Mouse (Mus musculus) small intestine, adult 2 months (tissue): Measurements from ENCODE around the gene Gpr182.
A peak's percentile ranks its signal among the peaks of the same experiment; 100 is the strongest.

Source experiments
- CTCF ChIP-seq: fragments of 200-500 bp; IDR thresholded peaks from 2 replicates; pipeline ENCODE4 v1.5.1; 2012; ENCODE audit warnings: low read depth, mild to moderate bottlenecking, control low read depth, inconsistent platforms, low read length, moderate library complexity, mixed read lengths; ENCODE audit not compliant: insufficient replicate concordance, insufficient read length; ENCODE audit errors: extremely low read depth
- POLR2A ChIP-seq: fragments of 200-500 bp; IDR thresholded peaks from 2 replicates; pipeline ENCODE4 v1.6.1; 2012; ENCODE audit warnings: low read depth, mild to moderate bottlenecking, control low read depth, inconsistent platforms, low read length, moderate library complexity

DNA sequence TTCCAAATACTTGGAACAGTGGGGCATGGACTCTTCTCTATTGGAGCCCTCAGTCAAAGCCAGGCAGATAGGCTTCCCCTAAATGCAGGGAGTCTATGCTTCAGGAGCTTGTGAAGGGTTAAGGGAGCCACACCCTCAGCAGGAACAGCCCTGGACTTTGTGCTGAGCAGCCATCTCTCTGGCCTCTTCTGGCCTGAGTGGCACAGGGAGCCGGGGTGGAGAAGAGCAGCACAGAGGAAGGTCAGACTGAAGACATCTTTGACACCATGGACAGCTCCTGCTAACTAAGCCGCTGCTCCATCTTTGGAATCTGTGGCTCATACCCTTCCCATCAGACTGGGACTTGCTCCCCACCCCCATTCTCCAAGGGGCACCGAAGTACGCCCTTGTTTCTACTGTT is 48.2 kb downstream of the Gpr182 start:
- peak; percentile 91 for TF ChIP-seq POLR2A
- TF ChIP-seq CTCF = no peak
